Mouse (Mus musculus) E14TG2a.4 (cell line): ENCODE data around the gene Fbxw4.

Source experiments
- CTCF ChIP-seq: conservative IDR thresholded peaks from 2 replicates; pipeline ENCODE4 v1.5.1; 2014; ENCODE audit warnings: low read length
- POU5F1 ChIP-seq: IDR thresholded peaks from 2 replicates; pipeline ENCODE4 v1.6.1; 2014; ENCODE audit warnings: low read length, borderline replicate concordance

DNA sequence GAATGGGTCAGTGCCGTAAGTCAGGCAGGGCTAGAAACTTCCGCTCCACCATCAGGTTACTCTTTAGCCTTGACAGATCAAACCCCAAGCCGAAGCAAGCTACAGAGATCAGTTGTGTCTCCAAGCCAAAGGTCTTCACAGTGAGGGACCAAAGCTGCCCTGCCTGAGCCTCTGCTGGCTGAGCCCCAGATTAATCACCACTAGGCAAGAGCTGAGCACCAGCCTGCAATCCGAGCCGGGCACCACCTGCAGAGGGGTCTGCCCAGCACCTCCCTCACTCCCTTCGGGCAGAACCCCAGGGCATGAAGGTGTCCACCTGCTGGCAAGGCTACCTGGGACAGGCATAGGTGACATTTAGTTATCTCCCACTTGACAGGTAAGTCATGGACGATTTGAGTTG is 39.1 kb downstream of the Fbxw4 start:
- TF ChIP-seq CTCF = no peak
- no peak for TF ChIP-seq POU5F1
